Mouse (Mus musculus): ENCODE measurements around the gene Epb41.
A peak's percentile ranks its signal among the peaks of the same experiment; 100 is the strongest.

Epb41 gene

GRCm38 (mm10) chr4:132074077-132074932 is 816 bp downstream of the Epb41 start, which contains the start of gene Gm10300:
Gm10300 (plus strand) TSS chr4:132074697.
- DNase-seq (ENCODE audit: low read depth, low spot score) = no peak

- no peak for DNase-seq (ENCODE audit: low read depth, low spot score)
Measured at GRCm38 (mm10) chr4:132072946-132073345, 2.2 kb downstream of the Epb41 start.

GRCm38 (mm10) chr4:132072156-132072555 is 3.0 kb downstream of the Epb41 start:
- DNase-seq (ENCODE audit: low read depth, low spot score) = no peak

GRCm38 (mm10) chr4:132071674-132072073 is 3.4 kb downstream of the Epb41 start:
- DNase-seq (ENCODE audit: low read depth, low spot score) = no peak

- DNase-seq (ENCODE audit: low read depth, low spot score) = no peak
Measured at GRCm38 (mm10) chr4:132067938-132068235, 7.2 kb downstream of the Epb41 start.

GRCm38 (mm10) chr4:132067112-132067937 is 7.8 kb downstream of the Epb41 start:
- no peak for DNase-seq (ENCODE audit: low read depth, low spot score)

GRCm38 (mm10) chr4:132066101-132066773 is 8.9 kb downstream of the Epb41 start:
- DNase-seq (ENCODE audit: low read depth, low spot score) = no peak

GRCm38 (mm10) chr4:132065578-132065977 is 9.5 kb downstream of the Epb41 start:
- DNase-seq (ENCODE audit: low read depth, low spot score) = no peak

- no peak for DNase-seq (ENCODE audit: low read depth, low spot score)
Measured at GRCm38 (mm10) chr4:132064550-132064949, 10.6 kb downstream of the Epb41 start.

GRCm38 (mm10) chr4:132062934-132063884 is 11.9 kb downstream of the Epb41 start:
- no peak for DNase-seq (ENCODE audit: low read depth, low spot score)

GRCm38 (mm10) chr4:132062289-132062688 is 12.8 kb downstream of the Epb41 start:
- no peak for DNase-seq (ENCODE audit: low read depth, low spot score)

- DNase-seq (ENCODE audit: low read depth, low spot score) = no peak
Measured at GRCm38 (mm10) chr4:132060040-132060832, 14.9 kb downstream of the Epb41 start.

- DNase-seq (ENCODE audit: low read depth, low spot score) = no peak
Measured at GRCm38 (mm10) chr4:132059541-132059940, 15.6 kb downstream of the Epb41 start.

GRCm38 (mm10) chr4:132057311-132057710 is 17.8 kb downstream of the Epb41 start:
- no peak for DNase-seq (ENCODE audit: low read depth, low spot score)

- DNase-seq (ENCODE audit: low read depth, low spot score) = no peak
Measured at GRCm38 (mm10) chr4:132051321-132052275, 23.5 kb downstream of the Epb41 start.

- no peak for DNase-seq (ENCODE audit: low read depth, low spot score)
Measured at GRCm38 (mm10) chr4:132049549-132050200, 25.4 kb downstream of the Epb41 start.

- DNase-seq (ENCODE audit: low read depth, low spot score) = peak; percentile 78
Measured at GRCm38 (mm10) chr4:132048995-132049404, 26.1 kb downstream of the Epb41 start.

Measured in telencephalon, adult 2 months (tissue).